Mouse (Mus musculus) testis, adult 2 months (tissue): ENCODE measurements around the gene Upk2.

Experiments used
- CTCF ChIP-seq: fragments of 200-500 bp; IDR thresholded peaks from 2 replicates; pipeline ENCODE4 v1.5.1; 2012; ENCODE audit warnings: low read depth, mild to moderate bottlenecking, inconsistent platforms, low read length, moderate library complexity; ENCODE audit not compliant: control insufficient read depth, insufficient read depth, insufficient replicate concordance
- POLR2A ChIP-seq: fragments of 200-500 bp; IDR thresholded peaks from 2 replicates; pipeline ENCODE4 v1.6.1; 2012; ENCODE audit warnings: low read depth, mild to moderate bottlenecking, inconsistent platforms, low read length, moderate library complexity; ENCODE audit not compliant: control insufficient read depth

DNA sequence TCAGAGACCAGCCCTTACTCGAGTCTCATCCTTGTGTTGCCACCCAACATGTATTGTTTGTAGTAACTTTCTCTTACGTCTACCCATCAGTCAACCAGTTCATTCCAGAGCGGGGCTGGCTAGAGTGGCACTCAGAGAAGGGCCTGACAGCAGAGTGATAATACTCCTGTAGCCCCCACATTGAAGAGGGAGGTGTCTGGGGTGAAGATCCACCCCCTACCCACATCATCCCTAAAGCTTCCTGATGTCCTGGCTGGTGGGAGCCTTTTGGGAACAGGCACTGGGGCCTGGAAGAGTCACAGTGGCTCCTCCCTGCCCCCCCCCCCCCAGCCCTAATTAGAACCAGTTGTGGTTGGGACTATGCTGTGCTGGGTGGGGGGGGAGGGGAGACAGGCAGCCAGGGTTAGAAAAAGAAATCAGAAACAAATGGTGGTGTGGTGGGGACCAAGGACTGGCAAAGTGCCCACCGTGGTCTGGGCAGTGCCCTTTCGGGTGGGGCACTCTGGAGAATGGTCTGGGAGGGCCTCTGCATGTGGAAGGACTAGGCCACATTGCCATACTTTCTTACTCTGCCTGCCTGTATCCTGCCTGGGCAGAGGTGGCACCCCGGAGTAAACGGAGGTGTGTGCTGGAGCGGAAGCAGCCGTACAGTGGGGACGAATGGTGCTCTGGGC lies 46.6 kb upstream of the Upk2 start:
- TF ChIP-seq CTCF (no peak), POLR2A (no peak)
